Mouse (Mus musculus) right cerebral cortex, postnatal 10 days (tissue): Measurements from ENCODE around the gene Dpp3.
"Not testable (repeated sequence)": the region's sequence is repeated elsewhere in the genome, so short reads cannot be mapped to it uniquely, and the experiment has no call there.

Experiments used
- DNase-seq, 2 experiments: peaks; one replicate each; pipeline ENCODE4 v3.0.0; 2021; ENCODE audit warnings: low spot score in 2 of 2

The Dpp3 gene

GRCm38 (mm10) chr19:4896780-4897520 lies 31.1 kb downstream of the Dpp3 start:
- no peak for DNase-seq

- DNase-seq: no peak
These were observed 36.3 kb downstream of the Dpp3 start for GRCm38 (mm10) chr19:4891798-4892197.

DNA sequence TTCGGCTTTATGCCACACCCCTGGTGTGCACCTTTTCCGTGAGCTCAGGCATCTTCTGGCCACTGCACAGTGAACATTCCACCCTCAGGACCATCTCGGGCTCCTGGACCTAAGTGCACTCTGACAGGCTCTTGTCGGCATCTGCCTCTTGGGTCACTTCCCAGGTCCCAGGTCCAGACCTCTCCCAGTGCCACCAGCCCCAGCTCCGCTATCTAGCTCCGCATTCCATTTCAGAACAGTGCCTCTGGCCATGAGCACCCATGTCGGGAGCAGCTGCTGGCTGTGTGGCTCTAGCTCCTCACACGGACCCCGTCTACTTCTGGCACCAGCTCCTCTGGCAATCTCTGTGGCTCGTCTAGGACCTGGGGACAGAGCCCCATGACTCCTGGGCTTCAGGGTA lies 38.3 kb downstream of the Dpp3 start:
- DNase-seq: no peak

GRCm38 (mm10) chr19:4883961-4884360 lies 44.1 kb downstream of the Dpp3 start:
- no peak for DNase-seq

GRCm38 (mm10) chr19:4879324-4879703 lies 48.8 kb downstream of the Dpp3 start:
- DNase-seq: no peak

DNA sequence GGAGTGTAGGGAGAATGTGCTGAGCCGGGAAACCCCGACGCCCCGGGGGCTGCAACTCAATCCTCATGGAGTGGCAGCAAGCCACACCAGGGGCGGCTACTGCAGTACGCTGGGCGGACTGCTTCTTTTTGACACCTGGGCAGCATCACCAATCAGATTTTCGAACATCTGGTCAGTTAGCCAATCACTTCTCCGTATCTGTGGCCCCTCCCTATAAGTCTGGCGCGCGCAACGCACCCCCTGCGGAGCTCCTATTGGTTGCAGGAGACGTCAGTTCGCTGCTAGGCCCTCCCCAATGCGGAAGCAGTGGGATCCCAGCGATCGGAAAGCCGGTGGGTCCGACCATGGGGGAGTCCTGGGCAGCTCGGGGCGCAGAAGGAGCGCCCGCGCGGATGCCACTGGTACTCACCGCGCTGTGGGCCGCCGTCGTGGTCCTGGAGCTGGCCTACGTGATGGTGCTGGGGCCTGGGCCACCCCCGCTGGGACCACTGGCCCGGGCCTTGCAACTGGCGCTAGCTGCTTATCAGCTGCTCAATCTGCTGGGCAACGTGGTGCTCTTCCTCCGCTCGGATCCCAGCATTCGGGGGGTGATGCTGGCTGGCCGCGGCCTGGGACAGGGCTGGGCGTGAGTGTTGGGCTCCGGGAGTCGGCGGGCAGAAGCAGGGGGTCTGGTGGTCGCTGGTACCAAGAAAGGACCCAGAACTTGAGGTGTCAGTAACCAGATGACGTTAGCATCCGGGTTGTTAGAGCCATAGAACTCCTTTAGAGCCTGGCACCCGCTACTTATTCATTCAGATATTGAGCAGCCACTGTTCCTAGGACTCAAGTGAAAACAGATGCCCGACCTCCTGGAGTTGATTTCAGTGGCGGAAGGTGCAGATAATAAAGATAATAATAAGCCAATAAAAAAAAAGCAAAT lies 49.4 kb downstream of the Dpp3 start, which contains the start of gene Zdhhc24:
TSS of gene Zdhhc24 (plus strand) at position 264 of the 919 bp plus-strand sequence.
- peak; percentile 97 for DNase-seq

GRCm38 (mm10) chr19:4877785-4878184 lies 50.3 kb downstream of the Dpp3 start, which contains the start of gene Actn3:
TSS of gene Actn3 (minus strand) at chr19:4877909.
- no peak for DNase-seq

- DNase-seq: no peak
These were observed 51.3 kb downstream of the Dpp3 start for GRCm38 (mm10) chr19:4876755-4877154.

DNA sequence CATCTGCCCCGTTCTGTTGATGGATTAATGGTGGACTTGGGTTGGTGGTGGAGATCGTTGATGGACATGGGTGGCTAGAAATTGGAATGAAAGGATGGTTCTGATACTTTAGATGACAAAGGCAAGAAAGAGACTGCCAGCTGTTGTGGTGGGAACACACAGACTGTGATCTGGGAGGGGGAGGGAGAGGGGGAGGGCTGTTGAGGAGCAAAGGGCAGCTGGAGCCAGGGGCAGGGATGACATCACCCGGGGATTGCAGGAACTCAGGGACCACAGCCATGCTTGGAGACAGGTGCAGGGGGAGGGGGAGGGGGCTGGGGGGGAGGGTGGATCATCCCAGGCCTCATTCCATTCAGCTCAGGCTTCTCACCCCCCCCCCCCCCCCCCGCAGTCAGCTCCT lies 51.8 kb downstream of the Dpp3 start:
- no peak for DNase-seq

DNA sequence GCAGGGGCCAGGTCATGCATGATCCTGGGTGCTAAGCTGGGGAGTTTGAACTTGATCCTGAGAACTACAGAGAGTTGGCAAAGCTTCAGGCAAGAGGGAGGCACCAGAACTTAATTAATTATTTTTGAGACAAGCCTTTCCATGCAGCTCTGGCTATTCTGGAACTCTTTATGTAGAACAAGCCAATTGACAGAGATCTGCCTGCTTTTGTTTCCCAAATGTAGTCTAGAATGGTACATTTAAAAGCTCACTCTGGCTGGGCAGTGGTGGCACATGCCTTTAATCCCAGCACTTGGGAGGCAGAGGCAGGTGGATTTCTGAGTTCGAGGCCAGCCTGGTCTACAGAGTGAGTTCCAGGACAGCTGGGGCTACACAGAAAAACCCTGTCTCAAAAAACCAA lies 53.5 kb downstream of the Dpp3 start:
- not testable (repeated sequence) for DNase-seq

GRCm38 (mm10) chr19:4865147-4865546 lies 62.9 kb downstream of the Dpp3 start:
- no peak for DNase-seq

DNA sequence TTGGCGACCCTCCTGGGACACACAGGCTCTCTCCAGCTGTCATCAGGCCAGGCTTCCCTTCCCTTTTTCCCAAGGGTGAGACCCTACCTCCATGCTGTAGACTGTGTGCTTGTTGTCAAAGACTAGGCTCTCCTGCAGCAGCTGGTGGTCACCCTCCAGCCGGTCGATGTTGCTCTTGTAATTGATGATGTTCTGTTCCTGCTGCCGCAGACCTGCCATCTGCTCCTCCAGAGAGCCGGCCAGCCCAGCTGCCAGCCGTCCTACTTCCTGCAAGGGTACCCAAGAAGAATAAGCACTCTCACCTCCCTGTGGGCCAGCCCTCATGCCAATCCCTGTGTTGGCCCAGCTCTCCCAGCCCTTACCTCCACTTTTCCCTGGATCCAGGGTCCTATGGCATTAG lies 65.0 kb downstream of the Dpp3 start:
- no peak for DNase-seq

GRCm38 (mm10) chr19:4859081-4859480 lies 69.0 kb downstream of the Dpp3 start:
- DNase-seq: no peak
